Mouse (Mus musculus) midbrain, embryonic 10.5 days (tissue): ENCODE measurements at regions not wholly inside any gene's neighbourhood (a gene's known extent, or its start where the extent isn't known, plus 50 kb on each side); places are given as distances from the start of the nearest gene placed in this dataset.
A peak's percentile ranks its signal among the peaks of the same experiment; 100 is the strongest.

Experiments
- DNase-seq: peaks from one replicate; pipeline ENCODE4 v3.0.0-alpha.2; 2017; ENCODE audit warnings: low spot score
- H3K27ac ChIP-seq: fragments of 300-500 bp; sonication (generic); replicated peaks from 2 replicates; pipeline ENCODE4 v1.5.1; 2016; ENCODE audit warnings: mild to moderate bottlenecking
- H3K27me3 ChIP-seq: fragments of 300-500 bp; sonication (generic); 2 replicates; pipeline ENCODE4 v1.6.1; 2016; ENCODE audit warnings: low read depth, mild to moderate bottlenecking; ENCODE audit not compliant: poor library complexity, severe bottlenecking
- H3K36me3 ChIP-seq: fragments of 300-500 bp; sonication (generic); 2 replicates; pipeline ENCODE4 v1.6.1; 2016; ENCODE audit warnings: mild to moderate bottlenecking, moderate library complexity
- H3K4me1 ChIP-seq: fragments of 300-500 bp; sonication (generic); 2 replicates; pipeline ENCODE4 v1.6.1; 2016
- H3K4me3 ChIP-seq: fragments of 300-500 bp; sonication (generic); 2 replicates; pipeline ENCODE4 v1.5.1; 2016; ENCODE audit warnings: mild to moderate bottlenecking, moderate library complexity
- H3K9me3 ChIP-seq: fragments of 300-500 bp; sonication (generic); replicated peaks from 2 replicates; pipeline ENCODE4 v1.6.1; 2016; ENCODE audit warnings: mild to moderate bottlenecking
- WGBS: fragments of 180-500 bp; shearing (Covaris S2); methylation state at CpG from one replicate; pipeline ENCODE4 v1.1.7; 2016; 5-methylcytosine and 5-hydroxymethylcytosine counted together

GRCm38 (mm10) chr9:47240950-47241349 is 242.4 kb downstream of the Gm4791 start:
- 96% methylated on average over 8 of the region's 8 CpGs for WGBS
- no peaks in the 10 kb centered on the region for H3K36me3 ChIP-seq
- H3K4me1 ChIP-seq = 0 out of 2 replicates have a peak, but pooled peaks cover 3% of the 10 kb centered on the region
- no peak for DNase-seq
- no peaks in the 10 kb centered on the region for H3K9me3 ChIP-seq
- H3K27me3 ChIP-seq = no peaks in the 10 kb centered on the region
- H3K27ac ChIP-seq = no peak overlapping the region
- H3K4me3 ChIP-seq = no peak overlapping the region

GRCm38 (mm10) chr9:47242051-47242450 is 243.5 kb downstream of the Gm4791 start:
- H3K27ac ChIP-seq = no peak overlapping the region
- no peak overlapping the region for H3K4me3 ChIP-seq
- 88% methylated on average over 6 of the region's 6 CpGs for WGBS
- H3K9me3 ChIP-seq = no peaks in the 10 kb centered on the region
- DNase-seq = no peak
- 0 out of 2 replicates have a peak, but pooled peaks cover 3% of the 10 kb centered on the region for H3K4me1 ChIP-seq
- H3K36me3 ChIP-seq = no peaks in the 10 kb centered on the region
- H3K27me3 ChIP-seq = no peaks in the 10 kb centered on the region

- H3K4me3 ChIP-seq = no peak overlapping the region
- H3K36me3 ChIP-seq = no peaks in the 10 kb centered on the region
- H3K27ac ChIP-seq = no peak overlapping the region
- WGBS = 90% methylated on average over 8 of the region's 8 CpGs
- H3K4me1 ChIP-seq = 0 out of 2 replicates have a peak, but pooled peaks cover 3% of the 10 kb centered on the region
- H3K27me3 ChIP-seq = no peaks in the 10 kb centered on the region
- DNase-seq = no peak
- no peaks in the 10 kb centered on the region for H3K9me3 ChIP-seq
Observed at GRCm38 (mm10) chr9:47242526-47242925, 244.0 kb downstream of the Gm4791 start.

DNA sequence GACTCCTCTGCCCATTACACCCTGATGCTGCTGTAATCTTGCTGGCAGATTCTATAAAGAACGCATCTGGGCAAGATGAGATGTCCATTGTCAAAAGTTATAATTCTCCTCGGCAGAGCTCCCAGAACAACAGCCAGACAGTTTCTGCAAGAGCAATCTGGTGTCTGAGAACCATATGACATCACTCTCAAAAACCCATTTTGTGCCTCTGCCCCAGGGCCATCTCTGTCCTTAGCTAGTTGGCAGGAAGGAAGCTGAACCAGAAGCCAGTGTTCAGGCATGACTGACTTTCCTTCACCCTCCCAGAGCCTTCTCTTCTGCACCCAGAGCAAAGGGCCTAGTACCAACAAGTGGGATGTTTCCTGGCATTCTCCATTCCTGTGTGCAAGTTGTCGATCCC is 250.5 kb downstream of the Gm4791 start:
- no peak for DNase-seq
- H3K27ac ChIP-seq = no peak overlapping the region
- no peak overlapping the region for H3K4me3 ChIP-seq
- 0 out of 2 replicates have a peak, but pooled peaks cover 4% of the 10 kb centered on the region for H3K4me1 ChIP-seq
- no peaks in the 10 kb centered on the region for H3K9me3 ChIP-seq
- no peaks in the 10 kb centered on the region for H3K27me3 ChIP-seq
- WGBS = 91% methylated on average over 3 of the region's 3 CpGs
- H3K36me3 ChIP-seq = no peaks in the 10 kb centered on the region

DNA sequence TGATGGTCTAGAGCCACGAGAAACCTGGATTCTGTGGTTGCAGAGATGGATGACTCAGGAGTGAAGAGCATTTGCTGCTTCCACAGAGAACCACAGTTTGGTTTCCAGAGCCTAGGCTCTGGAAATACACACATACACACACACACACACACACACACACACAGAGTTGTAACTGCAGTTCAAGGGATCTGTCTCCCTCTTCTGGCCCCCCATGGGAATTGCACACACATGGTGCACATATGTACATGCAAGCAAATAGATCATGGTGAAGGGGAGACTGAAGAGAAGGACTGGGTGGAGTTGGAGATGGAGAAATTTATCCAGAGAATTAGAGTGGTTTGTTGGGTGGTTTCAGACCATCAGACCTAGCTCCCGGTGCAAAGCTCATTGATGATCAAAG is 252.6 kb downstream of the Gm4791 start:
- H3K9me3 ChIP-seq = no peaks in the 10 kb centered on the region
- no peak for DNase-seq
- H3K4me1 ChIP-seq = 0 out of 2 replicates have a peak, but pooled peaks cover 4% of the 10 kb centered on the region
- H3K36me3 ChIP-seq = no peaks in the 10 kb centered on the region
- no peaks in the 10 kb centered on the region for H3K27me3 ChIP-seq
- WGBS = 91% methylated on average over 2 of the region's 2 CpGs
- H3K27ac ChIP-seq = no peak overlapping the region
- H3K4me3 ChIP-seq = no peak overlapping the region

GRCm38 (mm10) chr9:47253836-47254657 is 255.5 kb downstream of the Gm4791 start:
- Histone ChIP-seq H3K4me3 (no peak overlapping the region), H3K36me3 (no peaks in the 10 kb centered on the region), H3K27ac (no peak overlapping the region), H3K9me3 (no peaks in the 10 kb centered on the region), H3K27me3 (no peaks in the 10 kb centered on the region), H3K4me1 (0 out of 2 replicates have a peak, but pooled peaks cover 4% of the 10 kb centered on the region)
- no peak for DNase-seq
- 71% methylated on average over 13 of the region's 13 CpGs for WGBS

GRCm38 (mm10) chr9:47265946-47266490 is 264.0 kb upstream of the Cadm1 start:
- Histone ChIP-seq H3K27ac (no peak overlapping the region), H3K36me3 (no peaks in the 10 kb centered on the region), H3K4me3 (no peak overlapping the region), H3K4me1 (no peaks in the 10 kb centered on the region), H3K27me3 (no peaks in the 10 kb centered on the region), H3K9me3 (no peaks in the 10 kb centered on the region)
- DNase-seq = no peak
- WGBS = 73% methylated on average over 9 of the region's 9 CpGs

GRCm38 (mm10) chr9:47276303-47277005 is 253.5 kb upstream of the Cadm1 start:
- Histone ChIP-seq H3K4me1 (peaks cover 41% of the 10 kb centered on the region), H3K27me3 (peaks cover 6% of the 10 kb centered on the region; the same call in 1 of the 2 replicates), H3K9me3 (no peaks in the 10 kb centered on the region), H3K4me3 (no peak overlapping the region), H3K36me3 (no peaks in the 10 kb centered on the region), H3K27ac (no peak overlapping the region)
- 58% methylated on average over 12 of the region's 12 CpGs for WGBS
- no peak for DNase-seq

- Histone ChIP-seq H3K4me1 (peaks cover 49% of the 10 kb centered on the region), H3K9me3 (no peaks in the 10 kb centered on the region), H3K36me3 (no peaks in the 10 kb centered on the region), H3K27ac (0 out of 2 replicates have a peak overlapping the region, but pooled peaks have one; percentile 9), H3K27me3 (peaks cover 6% of the 10 kb centered on the region; the same call in 1 of the 2 replicates), H3K4me3 (no peak overlapping the region)
- no peak for DNase-seq
- 75% methylated on average over 6 of the region's 6 CpGs for WGBS
Observed at GRCm38 (mm10) chr9:47279410-47279809, 250.6 kb upstream of the Cadm1 start.

GRCm38 (mm10) chr9:47280146-47280545 is 249.8 kb upstream of the Cadm1 start:
- 29% methylated on average over 7 of the region's 7 CpGs for WGBS
- H3K4me1 ChIP-seq = peaks cover 44% of the 10 kb centered on the region
- H3K36me3 ChIP-seq = no peaks in the 10 kb centered on the region
- H3K9me3 ChIP-seq = no peaks in the 10 kb centered on the region
- peak; percentile 54 for DNase-seq
- peak overlapping the region; percentile 76 for H3K27ac ChIP-seq
- no peak overlapping the region for H3K4me3 ChIP-seq
- peaks cover 6% of the 10 kb centered on the region; the same call in 1 of the 2 replicates for H3K27me3 ChIP-seq

GRCm38 (mm10) chr9:47280598-47280997 is 249.4 kb upstream of the Cadm1 start:
- H3K27ac ChIP-seq = peak overlapping the region; percentile 76
- H3K36me3 ChIP-seq = no peaks in the 10 kb centered on the region
- peaks cover 6% of the 10 kb centered on the region; the same call in 1 of the 2 replicates for H3K27me3 ChIP-seq
- H3K4me1 ChIP-seq = peaks cover 40% of the 10 kb centered on the region
- no peaks in the 10 kb centered on the region for H3K9me3 ChIP-seq
- WGBS = 37% methylated on average over 8 of the region's 8 CpGs
- no peak overlapping the region for H3K4me3 ChIP-seq
- DNase-seq = peak; percentile 29

GRCm38 (mm10) chr9:47283746-47284455 is 246.1 kb upstream of the Cadm1 start:
- H3K27ac ChIP-seq = 0 out of 2 replicates have a peak overlapping the region, but pooled peaks have one; percentile 9
- H3K4me1 ChIP-seq = peaks cover 48% of the 10 kb centered on the region
- peaks cover 4% of the 10 kb centered on the region; the same call in 1 of the 2 replicates for H3K27me3 ChIP-seq
- WGBS = 79% methylated on average over 4 of the region's 4 CpGs
- no peak for DNase-seq
- no peaks in the 10 kb centered on the region for H3K36me3 ChIP-seq
- no peaks in the 10 kb centered on the region for H3K9me3 ChIP-seq
- H3K4me3 ChIP-seq = no peak overlapping the region
